Mouse (Mus musculus) heart, embryonic 14.5 days (tissue): ENCODE data around the gene Acadl. TPM values are rescaled to one million over a fixed set of nuclear protein-coding genes. Genes with fewer than 3 reads are reported as not detected.

Experiments used
- ATAC-seq: fragments of 200-750 bp; cut with Nextera tagmentation; 2 replicates; pipeline ENCODE4 v1.8.0; 2017; ENCODE audit warnings: low read depth, moderate TSS enrichment; ENCODE audit not compliant: insufficient number of reproducible peaks, insufficient read depth, low FRiP score
- H3K27ac ChIP-seq, 2 experiments: fragments of 200-500 bp in 1 of 2; fragments of 300-500 bp in 1 of 2; sonication (generic) in 1 of 2; replicated peaks in 1 of 2; 2 replicates each; pipeline ENCODE4 v1.5.1; 2012 to 2014; ENCODE audit warnings: low read depth in 2 of 2, low read length in 2 of 2, control low read depth in 1 of 2, mild to moderate bottlenecking in 1 of 2, mixed read lengths in 1 of 2; ENCODE audit not compliant: control insufficient read depth in 1 of 2, insufficient read depth in 1 of 2
- H3K27me3 ChIP-seq: fragments of 300-500 bp; sonication (generic); 2 replicates; pipeline ENCODE4 v1.6.1; 2014; ENCODE audit warnings: mild to moderate bottlenecking, low read length, control low read depth; ENCODE audit not compliant: control insufficient read depth, insufficient read depth
- H3K36me3 ChIP-seq: fragments of 300-500 bp; sonication (generic); 2 replicates; pipeline ENCODE4 v1.6.1; 2014; ENCODE audit warnings: mild to moderate bottlenecking, control low read depth, low read length, mixed read lengths; ENCODE audit not compliant: control insufficient read depth, insufficient read depth
- H3K4me1 ChIP-seq, 2 experiments: fragments of 200-500 bp in 1 of 2; fragments of 300-500 bp in 1 of 2; sonication (generic) in 1 of 2; 2 replicates each; pipeline ENCODE4 v1.6.1; 2012 to 2014; ENCODE audit warnings: low read length in 2 of 2, control low read depth in 1 of 2, mixed read lengths in 1 of 2; ENCODE audit not compliant: control insufficient read depth in 2 of 2, insufficient read depth in 2 of 2
- H3K4me2 ChIP-seq: fragments of 300-500 bp; sonication (generic); 2 replicates; pipeline ENCODE4 v1.6.1; 2014; ENCODE audit warnings: mild to moderate bottlenecking, low read length
- H3K4me3 ChIP-seq, 2 experiments: fragments of 200-500 bp in 1 of 2; fragments of 300-500 bp in 1 of 2; sonication (generic) in 1 of 2; 2 replicates each; pipeline ENCODE4 v1.5.1; 2012 to 2014; ENCODE audit warnings: low read length in 2 of 2, mild to moderate bottlenecking in 2 of 2, control low read depth in 1 of 2, low read depth in 1 of 2, moderate library complexity in 1 of 2; ENCODE audit not compliant: control insufficient read depth in 1 of 2, insufficient read depth in 1 of 2
- H3K9ac ChIP-seq: fragments of 300-500 bp; sonication (generic); 2 replicates; pipeline ENCODE4 v1.6.1; 2014; ENCODE audit warnings: mild to moderate bottlenecking, low read length
- H3K9me3 ChIP-seq: fragments of 300-500 bp; sonication (generic); 2 replicates; pipeline ENCODE4 v1.6.1; 2016; ENCODE audit warnings: low read length, control low read depth; ENCODE audit not compliant: control insufficient read depth
- WGBS: fragments of 180-500 bp; shearing (Covaris S2); extraction: QIAGEN DNeasy Blood & Tissue Kit; methylation state at CpG from one replicate; pipeline ENCODE4 v1.1.7; 2014; 5-methylcytosine and 5-hydroxymethylcytosine counted together
- polyA plus RNA-seq: library from polyadenylated mRNA; unstranded; fragments of >200 nt; fragmentation: Nextera tagmentation; extraction: Ambion mirVana; gene quantifications from 2 replicates; pipeline ENCODE4 v1.2.1, GENCODE M21; 2014

Gene Acadl
- polyA plus RNA-seq, 1 experiment from 2014 or later: 720 TPM

GRCm38 (mm10) chr1:66820241-66820640, 42.8 kb downstream of the Acadl start:
- H3K27me3 ChIP-seq: no peaks in the 10 kb centered on the region
- no peak overlapping the region for H3K27ac ChIP-seq
- H3K9me3 ChIP-seq: no peaks in the 10 kb centered on the region
- 11% methylated on average over 7 of the region's 7 CpGs for WGBS
- no peak overlapping the region for H3K9ac ChIP-seq
- H3K36me3 ChIP-seq: peaks cover 7% of the 10 kb centered on the region; the same call in 1 of the 2 replicates
- no peak overlapping the region for H3K4me3 ChIP-seq
- no peak for ATAC-seq
- peaks cover 0 to 5% of the 10 kb centered on the region in 2 experiments; a peak in 1 of 4 replicates for H3K4me1 ChIP-seq
- H3K4me2 ChIP-seq: no peak overlapping the region

GRCm38 (mm10) chr1:66817865-66818315, 45.2 kb downstream of the Acadl start:
- no peak; the same call in 1 of the 2 replicates for ATAC-seq
- Histone ChIP-seq H3K27ac (peak overlapping the region; percentile 57 to 99), H3K9ac (peak overlapping the region; percentile 97), H3K4me3 (peak overlapping the region; percentile 71 to 84), H3K36me3 (no peaks in the 10 kb centered on the region), H3K9me3 (no peaks in the 10 kb centered on the region), H3K27me3 (no peaks in the 10 kb centered on the region), H3K4me1 (peaks cover 0 to 14% of the 10 kb centered on the region in 2 experiments; a peak in 2 of 4 replicates), H3K4me2 (peak overlapping the region; percentile 84)
- WGBS: 1% methylated on average over 20 of the region's 20 CpGs

GRCm38 (mm10) chr1:66817453-66817839, 45.6 kb downstream of the Acadl start, which contains the start of gene Kansl1l:
Gene Kansl1l, minus strand, starts transcription at chr1:66817562.
- WGBS: under 1% methylated on average over 44 of the region's 56 CpGs
- peak within 1 kb of the TSS; percentile 97 to 99 for H3K27ac ChIP-seq
- peak within 1 kb of the TSS; percentile 84 for H3K4me2 ChIP-seq
- H3K27me3 ChIP-seq: no peaks in the 10 kb centered on the region
- no peaks in the 10 kb centered on the region for H3K9me3 ChIP-seq
- ATAC-seq: peak; percentile 88
- peak within 1 kb of the TSS; percentile 84 to 94 for H3K4me3 ChIP-seq
- H3K9ac ChIP-seq: peak within 1 kb of the TSS; percentile 97
- peaks cover 0 to 14% of the 10 kb centered on the region in 2 experiments; a peak in 2 of 4 replicates for H3K4me1 ChIP-seq
- no peaks in the 10 kb centered on the region for H3K36me3 ChIP-seq

- WGBS: under 1% methylated on average over 48 of the region's 63 CpGs
- no peaks in the 10 kb centered on the region for H3K27me3 ChIP-seq
- H3K4me1 ChIP-seq: peaks cover 0 to 14% of the 10 kb centered on the region in 2 experiments; a peak in 2 of 4 replicates
- peak overlapping the region; percentile 97 for H3K9ac ChIP-seq
- no peaks in the 10 kb centered on the region for H3K9me3 ChIP-seq
- no peaks in the 10 kb centered on the region for H3K36me3 ChIP-seq
- peak overlapping the region; percentile 97 to 99 for H3K27ac ChIP-seq
- ATAC-seq: peak; percentile 88
- peak overlapping the region; percentile 84 for H3K4me2 ChIP-seq
- H3K4me3 ChIP-seq: peak overlapping the region; percentile 84 to 94
Observed at GRCm38 (mm10) chr1:66816837-66817452, 46.1 kb downstream of the Acadl start.

GRCm38 (mm10) chr1:66815941-66816777, 46.9 kb downstream of the Acadl start:
- H3K4me1 ChIP-seq: peaks cover 0 to 14% of the 10 kb centered on the region in 2 experiments; a peak in 2 of 4 replicates
- H3K36me3 ChIP-seq: no peaks in the 10 kb centered on the region
- H3K4me2 ChIP-seq: peak overlapping the region; percentile 75
- no peaks in the 10 kb centered on the region for H3K9me3 ChIP-seq
- under 1% methylated on average over 39 of the region's 39 CpGs for WGBS
- peak; percentile 7 for ATAC-seq
- peak overlapping the region; percentile 97 for H3K9ac ChIP-seq
- no peaks in the 10 kb centered on the region for H3K27me3 ChIP-seq
- peak overlapping the region; percentile 97 to 99 for H3K27ac ChIP-seq
- H3K4me3 ChIP-seq: peak overlapping the region; percentile 68 to 84

- 46% methylated on average over 8 of the region's 8 CpGs for WGBS
- H3K27ac ChIP-seq: peak overlapping the region in 1 of 2 experiments; percentile 24; a peak in 1 of 4 replicates
- peak overlapping the region; percentile 44; the same call in 1 of the 2 replicates for H3K9ac ChIP-seq
- H3K4me1 ChIP-seq: peaks cover 0 to 15% of the 10 kb centered on the region in 2 experiments; a peak in 2 of 4 replicates
- ATAC-seq: no peak
- H3K4me3 ChIP-seq: no peak overlapping the region
- peak overlapping the region; percentile 75 for H3K4me2 ChIP-seq
- H3K27me3 ChIP-seq: no peaks in the 10 kb centered on the region
- H3K36me3 ChIP-seq: no peaks in the 10 kb centered on the region
- H3K9me3 ChIP-seq: no peaks in the 10 kb centered on the region
Observed at GRCm38 (mm10) chr1:66814756-66815155, 48.3 kb downstream of the Acadl start.

- Histone ChIP-seq H3K9ac (no peak overlapping the region), H3K9me3 (no peaks in the 10 kb centered on the region), H3K4me2 (no peak overlapping the region), H3K27me3 (no peaks in the 10 kb centered on the region), H3K27ac (no peak overlapping the region), H3K36me3 (no peaks in the 10 kb centered on the region), H3K4me3 (no peak overlapping the region), H3K4me1 (peaks cover 0 to 16% of the 10 kb centered on the region in 2 experiments; a peak in 2 of 4 replicates)
- no peak for ATAC-seq
- WGBS: 71% methylated on average over 1 of the region's 1 CpGs
Observed at GRCm38 (mm10) chr1:66813191-66813590, 49.9 kb downstream of the Acadl start.
